ENCODE assay signal across 7 mouse cellular contexts in the genomic region with DNA sequence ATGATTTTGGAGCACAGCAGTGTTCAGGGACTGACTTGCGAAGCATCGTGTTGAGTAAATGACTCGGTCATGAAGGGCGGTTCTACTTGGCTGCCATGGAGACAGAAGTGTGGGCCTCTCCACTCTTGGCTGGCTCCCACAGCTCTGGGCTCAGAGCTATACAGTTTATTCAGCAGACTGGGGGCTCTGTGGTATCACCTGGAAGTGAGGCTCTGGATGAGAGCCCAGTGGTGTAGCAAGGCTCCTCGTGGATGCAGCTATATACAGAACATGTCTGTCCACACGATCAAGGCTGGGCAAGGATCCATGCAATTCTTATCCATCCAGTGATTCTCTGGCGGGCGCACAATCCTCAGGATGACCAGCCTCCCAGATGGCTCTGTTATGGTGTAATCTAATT.
DNase-seq lines count a peak whose midpoint lies in the region; ATAC-seq and TF ChIP-seq lines count a peak whose summit lies in the region.

No protein-coding gene starts in this region.

- no peaks in the 10 kb centered on the region for H3K36me3 ChIP-seq in neural tube, embryonic 14.5 days (ENCODE audit: control insufficient read depth, insufficient read depth, low read length)
- no peaks in the 10 kb centered on the region for H3K36me3 ChIP-seq in neural tube, embryonic 15.5 days
- peaks cover 3% of the 10 kb centered on the region; the same call in 1 of the 2 replicates for H3K36me3 ChIP-seq in heart, adult 2 months (ENCODE audit: control insufficient read depth, insufficient read depth, low read length)
- no peaks in the 10 kb centered on the region for H3K36me3 ChIP-seq in limb, embryonic 14.5 days (ENCODE audit: control insufficient read depth, insufficient read depth, low read length)
- no peaks in the 10 kb centered on the region for H3K36me3 ChIP-seq in stomach, embryonic 15.5 days

- no peaks in the 10 kb centered on the region for H3K27me3 ChIP-seq in neural tube, embryonic 14.5 days (ENCODE audit: control insufficient read depth, insufficient read depth, low read length)
- H3K27me3 ChIP-seq in neural tube, embryonic 15.5 days (replicated peaks) = no peaks in the 10 kb centered on the region
- H3K27me3 ChIP-seq in heart, adult 2 months (ENCODE audit: control insufficient read depth, insufficient read depth, low read length) = no peaks in the 10 kb centered on the region
- no peaks in the 10 kb centered on the region for H3K27me3 ChIP-seq in limb, embryonic 14.5 days (ENCODE audit: control insufficient read depth, insufficient read depth, low read length)
- H3K27me3 ChIP-seq in stomach, embryonic 15.5 days (replicated peaks) = no peaks in the 10 kb centered on the region

- no peak overlapping the region for H3K4me3 ChIP-seq in neural tube, embryonic 14.5 days (ENCODE audit: low read depth, low read length)
- no peak overlapping the region for H3K4me3 ChIP-seq in neural tube, embryonic 15.5 days (replicated peaks)
- no peak overlapping the region for H3K4me3 ChIP-seq in heart, adult 2 months
- no peak overlapping the region for H3K4me3 ChIP-seq in limb, embryonic 14.5 days (replicated peaks; ENCODE audit: low read length)
- H3K4me3 ChIP-seq in stomach, embryonic 15.5 days (replicated peaks) = no peak overlapping the region

- TF ChIP-seq POLR2A in heart, adult 2 months (IDR thresholded peaks at IDR 0.05; ENCODE audit: insufficient read depth, low read depth, low read length) = no peak
- no peak for TF ChIP-seq POLR2A in limb, embryonic 14.5 days (IDR thresholded peaks at IDR 0.05; ENCODE audit: borderline replicate concordance, extremely low read depth, insufficient read depth, insufficient read length)

- intact Hi-C loops in heart, adult 2 months (cut with DNase I) = loop anchor here (5.0 kb wide), 1 partner anchor 163 kb away; a partner anchor contains a TSS

- H3K9ac ChIP-seq in neural tube, embryonic 14.5 days (replicated peaks; ENCODE audit: low read depth, low read length) = no peak overlapping the region
- no peak overlapping the region for H3K9ac ChIP-seq in neural tube, embryonic 15.5 days (replicated peaks)
- H3K9ac ChIP-seq in heart, adult 2 months (ENCODE audit: low read depth, low read length) = no peak overlapping the region
- H3K9ac ChIP-seq in limb, embryonic 14.5 days (ENCODE audit: low read depth, low read length, severe bottlenecking) = no peak overlapping the region
- H3K9ac ChIP-seq in stomach, embryonic 15.5 days = no peak overlapping the region

- H3K27ac ChIP-seq in neural tube, embryonic 14.5 days (ENCODE audit: low read depth, low read length) = no peak overlapping the region
- no peak overlapping the region for H3K27ac ChIP-seq in neural tube, embryonic 15.5 days (replicated peaks)
- peak overlapping the region; percentile 18; the same call in 1 of the 2 replicates for H3K27ac ChIP-seq in heart, adult 2 months
- H3K27ac ChIP-seq in limb, embryonic 14.5 days (replicated peaks; ENCODE audit: low read depth, low read length) = 0 out of 2 replicates have a peak overlapping the region, but pooled peaks have one; percentile 3
- H3K27ac ChIP-seq in stomach, embryonic 15.5 days = 0 out of 2 replicates have a peak overlapping the region, but pooled peaks have one; percentile 13

- 0 out of 2 replicates have a peak, but pooled peaks cover 4% of the 10 kb centered on the region for H3K4me1 ChIP-seq in neural tube, embryonic 14.5 days (ENCODE audit: control insufficient read depth, insufficient read depth, low read length)
- H3K4me1 ChIP-seq in neural tube, embryonic 15.5 days = peaks cover 15% of the 10 kb centered on the region
- H3K4me1 ChIP-seq in heart, adult 2 months (ENCODE audit: control insufficient read depth, insufficient read depth, low read length) = peaks cover 13% of the 10 kb centered on the region
- H3K4me1 ChIP-seq in limb, embryonic 14.5 days (ENCODE audit: control insufficient read depth, insufficient read depth, low read length) = peaks cover 4% of the 10 kb centered on the region; the same call in 1 of the 2 replicates
- no peaks in the 10 kb centered on the region for H3K4me1 ChIP-seq in stomach, embryonic 15.5 days

- 68% methylated on average over 8 of the region's 8 CpGs for WGBS in neural tube, embryonic 14.5 days
- WGBS in neural tube, embryonic 15.5 days = 66% methylated on average over 8 of the region's 8 CpGs
- 28% methylated on average over 8 of the region's 8 CpGs for WGBS in heart, adult 2 months
- 72% methylated on average over 8 of the region's 8 CpGs for WGBS in limb, embryonic 14.5 days
- 59% methylated on average over 8 of the region's 8 CpGs for WGBS in stomach, embryonic 15.5 days

- peak; percentile 66; the same call in 1 of the 2 replicates for TF ChIP-seq EP300 in heart, adult 2 months (IDR thresholded peaks at IDR 0.05; ENCODE audit: insufficient read depth, low read depth, low read length)

- H3K79me2 ChIP-seq in heart, adult 2 months (replicated peaks; ENCODE audit: control insufficient read depth, insufficient read depth, low read length) = no peaks in the 10 kb centered on the region

- TF ChIP-seq CTCF in heart, adult 2 months (IDR thresholded peaks at IDR 0.05) = no peak

- H3K9me3 ChIP-seq in neural tube, embryonic 14.5 days (ENCODE audit: control insufficient read depth, low read length) = no peaks in the 10 kb centered on the region
- no peaks in the 10 kb centered on the region for H3K9me3 ChIP-seq in neural tube, embryonic 15.5 days (replicated peaks)
- H3K9me3 ChIP-seq in limb, embryonic 14.5 days (ENCODE audit: control insufficient read depth, low read length) = no peaks in the 10 kb centered on the region
- H3K9me3 ChIP-seq in stomach, embryonic 15.5 days = no peaks in the 10 kb centered on the region

- H3K4me2 ChIP-seq in neural tube, embryonic 14.5 days (ENCODE audit: low read depth, low read length) = no peak overlapping the region
- H3K4me2 ChIP-seq in neural tube, embryonic 15.5 days = no peak overlapping the region
- H3K4me2 ChIP-seq in limb, embryonic 14.5 days (replicated peaks; ENCODE audit: low read depth, low read length, severe bottlenecking) = no peak overlapping the region
- H3K4me2 ChIP-seq in stomach, embryonic 15.5 days = no peak overlapping the region

- peak; percentile 23; the same call in 1 of the 2 replicates for ATAC-seq in neural tube, embryonic 14.5 days (ENCODE audit: low read depth)
- ATAC-seq in neural tube, embryonic 15.5 days (ENCODE audit: low FRiP score) = no peak
- peak; percentile 80 for ATAC-seq in limb, embryonic 14.5 days (ENCODE audit: low FRiP score, low read depth)
- peak; percentile 86 for ATAC-seq in stomach, embryonic 15.5 days (ENCODE audit: insufficient read depth, low FRiP score, low read depth)
- no peak for ATAC-seq in megakaryocyte, adult 5-6 weeks (ENCODE audit: poor library complexity, severe bottlenecking)

- DNase-seq in heart, adult 2 months = peak; percentile 75 to 84
- peak; percentile 83 for DNase-seq in limb, embryonic 14.5 days (ENCODE audit: low spot score)
- no peak for DNase-seq in cerebellum, adult 11 months

Comparison
In these comparisons a context has a peak if more than half of its experiments do, and no peak if none do; other contexts are left out.
1. ATAC-seq: peak in neural tube, embryonic 14.5 days (single experiment), limb, embryonic 14.5 days (single experiment) and stomach, embryonic 15.5 days (single experiment); none in neural tube, embryonic 15.5 days (single experiment) and megakaryocyte, adult 5-6 weeks (single experiment).
2. H3K27ac ChIP-seq: peak in heart, adult 2 months (single experiment), limb, embryonic 14.5 days (single experiment) and stomach, embryonic 15.5 days (single experiment); none in neural tube, embryonic 14.5 days (single experiment) and neural tube, embryonic 15.5 days (single experiment).